Mouse (Mus musculus): ENCODE measurements around the gene Slc44a5. TPM values are rescaled to one million over a fixed set of nuclear protein-coding genes. Genes with fewer than 3 reads are reported as not detected.

Slc44a5 gene
- polyA plus RNA-seq, 1 experiment: 0.03 TPM

- 77% methylated on average over 6 of the region's 6 CpGs for WGBS
- H3K4me3 ChIP-seq (ENCODE audit: low read depth, low read length): no peak overlapping the region
- TF ChIP-seq CTCF (IDR thresholded peaks at IDR 0.05; ENCODE audit: extremely low read depth, insufficient read length, insufficient replicate concordance, low read depth, low read length) (no peak), POLR2A (IDR thresholded peaks at IDR 0.05; ENCODE audit: low read depth, low read length) (no peak)
- no peaks in the 10 kb centered on the region for H3K36me3 ChIP-seq (ENCODE audit: control insufficient read depth, insufficient read depth, low read length)
- H3K27me3 ChIP-seq (ENCODE audit: control insufficient read depth, insufficient read depth, low read length): no peaks in the 10 kb centered on the region
- H3K4me1 ChIP-seq (ENCODE audit: control insufficient read depth, insufficient read depth, insufficient read length, low read length): no peaks in the 10 kb centered on the region
- H3K27ac ChIP-seq (ENCODE audit: insufficient read depth, low read depth, low read length): no peak overlapping the region
Measured at GRCm38 (mm10) chr3:154118992-154119603, 145.9 kb downstream of the Slc44a5 start.

GRCm38 (mm10) chr3:154122531-154122930 lies 149.3 kb downstream of the Slc44a5 start:
- 84% methylated on average over 3 of the region's 3 CpGs for WGBS
- H3K4me1 ChIP-seq (ENCODE audit: control insufficient read depth, insufficient read depth, insufficient read length, low read length): no peaks in the 10 kb centered on the region
- TF ChIP-seq POLR2A (IDR thresholded peaks at IDR 0.05; ENCODE audit: low read depth, low read length) (no peak), CTCF (IDR thresholded peaks at IDR 0.05; ENCODE audit: extremely low read depth, insufficient read length, insufficient replicate concordance, low read depth, low read length) (no peak)

GRCm38 (mm10) chr3:154124890-154125575 lies 151.8 kb downstream of the Slc44a5 start:
- no peaks in the 10 kb centered on the region for H3K27me3 ChIP-seq (ENCODE audit: control insufficient read depth, insufficient read depth, low read length)
- H3K4me1 ChIP-seq (ENCODE audit: control insufficient read depth, insufficient read depth, insufficient read length, low read length): no peaks in the 10 kb centered on the region
- H3K36me3 ChIP-seq (ENCODE audit: control insufficient read depth, insufficient read depth, low read length): no peaks in the 10 kb centered on the region
- H3K27ac ChIP-seq (ENCODE audit: insufficient read depth, low read depth, low read length): no peak overlapping the region
- TF ChIP-seq POLR2A (IDR thresholded peaks at IDR 0.05; ENCODE audit: low read depth, low read length) (no peak), CTCF (IDR thresholded peaks at IDR 0.05; ENCODE audit: extremely low read depth, insufficient read length, insufficient replicate concordance, low read depth, low read length) (no peak)
- 80% methylated on average over 15 of the region's 15 CpGs for WGBS
- H3K4me3 ChIP-seq (ENCODE audit: low read depth, low read length): no peak overlapping the region

More at GRCm38 (mm10) chr3:154122531-154122930, 149.3 kb downstream of the Slc44a5 start:
- H3K36me3 ChIP-seq (ENCODE audit: control insufficient read depth, insufficient read depth, low read length): no peaks in the 10 kb centered on the region
- H3K4me3 ChIP-seq (ENCODE audit: low read depth, low read length): no peak overlapping the region
- no peak overlapping the region for H3K27ac ChIP-seq (ENCODE audit: insufficient read depth, low read depth, low read length)
- H3K27me3 ChIP-seq (ENCODE audit: control insufficient read depth, insufficient read depth, low read length): no peaks in the 10 kb centered on the region

DNA sequence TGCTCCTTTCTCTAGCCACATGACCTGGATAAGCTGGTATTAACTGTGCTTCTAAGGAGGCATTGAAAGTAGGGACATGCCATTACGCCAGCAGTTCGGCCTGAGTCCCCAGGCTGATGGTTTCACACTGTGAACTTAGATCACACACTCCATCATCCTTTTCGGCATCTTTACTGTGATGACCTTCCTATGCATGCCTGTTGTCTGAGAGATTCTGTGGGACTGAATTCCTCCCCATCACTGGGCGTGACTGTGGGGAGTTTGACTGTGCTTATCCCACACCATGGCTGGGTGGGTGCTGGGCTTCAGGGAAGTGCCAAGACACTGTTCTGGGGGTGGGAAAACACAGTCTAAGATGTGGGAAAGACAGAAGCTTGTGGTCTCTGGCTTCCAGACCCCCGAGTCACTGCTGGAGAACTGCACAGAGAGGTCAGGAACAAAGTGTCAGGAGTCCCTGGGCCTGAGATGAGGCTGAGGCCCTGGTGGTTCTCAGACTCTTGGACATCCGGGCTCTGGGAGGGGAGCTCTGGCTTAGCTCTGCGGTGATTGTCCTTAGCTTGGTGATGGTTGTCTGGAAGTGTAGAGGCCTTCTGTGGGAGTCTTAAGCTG lies 152.6 kb downstream of the Slc44a5 start:
- Histone ChIP-seq H3K4me3 (ENCODE audit: low read depth, low read length) (no peak overlapping the region), H3K4me1 (ENCODE audit: control insufficient read depth, insufficient read depth, insufficient read length, low read length) (no peaks in the 10 kb centered on the region), H3K27me3 (ENCODE audit: control insufficient read depth, insufficient read depth, low read length) (no peaks in the 10 kb centered on the region), H3K36me3 (ENCODE audit: control insufficient read depth, insufficient read depth, low read length) (no peaks in the 10 kb centered on the region), H3K27ac (ENCODE audit: insufficient read depth, low read depth, low read length) (no peak overlapping the region)
- TF ChIP-seq CTCF (IDR thresholded peaks at IDR 0.05; ENCODE audit: extremely low read depth, insufficient read length, insufficient replicate concordance, low read depth, low read length): no peak
- TF ChIP-seq POLR2A (IDR thresholded peaks at IDR 0.05; ENCODE audit: low read depth, low read length): no peak
- 80% methylated on average over 7 of the region's 7 CpGs for WGBS

GRCm38 (mm10) chr3:154127246-154127645 lies 154.0 kb downstream of the Slc44a5 start:
- Histone ChIP-seq H3K27me3 (ENCODE audit: control insufficient read depth, insufficient read depth, low read length) (no peaks in the 10 kb centered on the region), H3K36me3 (ENCODE audit: control insufficient read depth, insufficient read depth, low read length) (no peaks in the 10 kb centered on the region), H3K27ac (ENCODE audit: insufficient read depth, low read depth, low read length) (no peak overlapping the region), H3K4me1 (ENCODE audit: control insufficient read depth, insufficient read depth, insufficient read length, low read length) (no peaks in the 10 kb centered on the region), H3K4me3 (ENCODE audit: low read depth, low read length) (no peak overlapping the region)
- WGBS: 83% methylated on average over 3 of the region's 3 CpGs
- TF ChIP-seq POLR2A (IDR thresholded peaks at IDR 0.05; ENCODE audit: low read depth, low read length) (no peak), CTCF (IDR thresholded peaks at IDR 0.05; ENCODE audit: extremely low read depth, insufficient read length, insufficient replicate concordance, low read depth, low read length) (no peak)

DNA sequence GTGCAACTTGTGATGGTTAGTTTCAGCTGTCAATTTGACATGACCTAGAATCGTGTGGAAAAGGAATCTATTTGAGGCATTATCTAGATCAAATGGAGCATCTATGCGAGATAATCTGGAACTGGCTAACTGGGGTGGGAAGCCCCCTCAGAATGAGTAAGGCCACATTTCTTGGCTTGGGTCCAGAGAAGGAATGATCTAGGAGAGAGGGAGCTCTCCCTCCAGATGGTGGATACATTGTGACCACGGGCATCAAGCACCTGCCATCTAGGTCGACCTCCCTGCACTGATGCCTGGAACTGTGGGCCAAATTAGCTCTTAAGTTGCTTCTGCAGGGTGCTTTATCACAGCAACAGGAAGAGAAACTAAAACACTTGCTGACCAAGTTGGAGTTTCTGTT lies 155.8 kb downstream of the Slc44a5 start:
- H3K4me1 ChIP-seq (ENCODE audit: control insufficient read depth, insufficient read depth, insufficient read length, low read length): no peaks in the 10 kb centered on the region
- H3K27ac ChIP-seq (ENCODE audit: insufficient read depth, low read depth, low read length): no peak overlapping the region
- no peak for TF ChIP-seq CTCF (IDR thresholded peaks at IDR 0.05; ENCODE audit: extremely low read depth, insufficient read length, insufficient replicate concordance, low read depth, low read length)
- no peak for TF ChIP-seq POLR2A (IDR thresholded peaks at IDR 0.05; ENCODE audit: low read depth, low read length)
- 59% methylated on average over 4 of the region's 4 CpGs for WGBS
- no peaks in the 10 kb centered on the region for H3K36me3 ChIP-seq (ENCODE audit: control insufficient read depth, insufficient read depth, low read length)
- H3K4me3 ChIP-seq (ENCODE audit: low read depth, low read length): no peak overlapping the region
- H3K27me3 ChIP-seq (ENCODE audit: control insufficient read depth, insufficient read depth, low read length): no peaks in the 10 kb centered on the region

DNA sequence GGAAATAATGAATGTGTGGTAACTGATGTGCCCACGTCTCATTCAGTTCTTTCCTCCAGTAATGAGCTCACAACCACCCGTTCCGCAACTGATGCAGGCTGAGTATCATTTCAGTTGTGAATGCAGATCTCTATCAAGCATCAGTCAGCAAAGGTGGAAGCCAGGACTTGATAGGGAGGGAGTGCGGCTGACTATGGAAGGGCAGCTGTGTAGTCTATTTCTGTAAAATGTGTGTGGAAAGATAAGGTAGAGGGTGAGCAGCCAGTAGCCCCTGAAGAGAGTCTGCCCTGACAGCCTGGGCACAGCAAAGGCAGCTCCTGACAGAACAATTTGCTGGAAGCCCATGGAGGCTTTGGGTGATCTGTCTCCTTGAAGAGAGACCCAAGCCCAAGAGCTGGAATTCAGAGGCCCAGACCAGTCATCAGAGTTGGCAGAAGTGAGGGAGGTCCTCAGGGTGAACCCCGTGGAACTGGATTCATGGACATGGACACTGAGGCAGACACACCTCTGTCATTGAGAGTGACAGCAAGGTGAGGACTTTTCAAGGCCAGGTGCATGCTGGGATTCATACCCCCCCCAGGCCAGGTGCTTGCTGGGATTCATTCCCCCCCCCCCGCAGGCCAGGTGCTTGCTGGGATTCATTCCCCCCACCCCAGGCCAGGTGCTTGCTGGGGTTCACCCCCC lies 157.3 kb downstream of the Slc44a5 start:
- TF ChIP-seq CTCF (IDR thresholded peaks at IDR 0.05; ENCODE audit: extremely low read depth, insufficient read length, insufficient replicate concordance, low read depth, low read length) (no peak), POLR2A (IDR thresholded peaks at IDR 0.05; ENCODE audit: low read depth, low read length) (no peak)
- no peak overlapping the region for H3K4me3 ChIP-seq (ENCODE audit: low read depth, low read length)
- WGBS: 83% methylated on average over 6 of the region's 6 CpGs

More for the DNA sequence above, 157.3 kb downstream of the Slc44a5 start:
- no peaks in the 10 kb centered on the region for H3K27me3 ChIP-seq (ENCODE audit: control insufficient read depth, insufficient read depth, low read length)
- no peak overlapping the region for H3K27ac ChIP-seq (ENCODE audit: insufficient read depth, low read depth, low read length)
- no peaks in the 10 kb centered on the region for H3K4me1 ChIP-seq (ENCODE audit: control insufficient read depth, insufficient read depth, insufficient read length, low read length)
- H3K36me3 ChIP-seq (ENCODE audit: control insufficient read depth, insufficient read depth, low read length): no peaks in the 10 kb centered on the region

Data from small intestine, adult 2 months (tissue).